Mouse (Mus musculus) monocyte, adult 2 months (primary cell): Measurements from ENCODE around the gene Rps8.

Experiments
- DNase-seq, 2 experiments: peaks; one replicate each; pipeline ENCODE4 v3.0.0; 2022; ENCODE audit warnings: low spot score in 2 of 2, low read depth in 1 of 2

The Rps8 gene

GRCm38 (mm10) chr4:117148815-117149214 lies 7.2 kb downstream of the Rps8 start:
- DNase-seq, result no peak

- DNase-seq, result no peak
These were observed 7.9 kb downstream of the Rps8 start for GRCm38 (mm10) chr4:117148047-117148713.

- DNase-seq, result peak; percentile 70 to 84
These were observed 9.9 kb downstream of the Rps8 start for GRCm38 (mm10) chr4:117146176-117146575.

GRCm38 (mm10) chr4:117145248-117145647 lies 10.8 kb downstream of the Rps8 start:
- no peak for DNase-seq

- no peak for DNase-seq
These were observed 13.0 kb downstream of the Rps8 start for GRCm38 (mm10) chr4:117143023-117143422.

- no peak for DNase-seq
These were observed 15.4 kb downstream of the Rps8 start for GRCm38 (mm10) chr4:117140613-117141012.

- DNase-seq, result peak in 1 of 2 experiments; percentile 29
These were observed 16.8 kb downstream of the Rps8 start for GRCm38 (mm10) chr4:117139217-117139612.

GRCm38 (mm10) chr4:117138295-117139216 lies 17.5 kb downstream of the Rps8 start:
- DNase-seq, result no peak

- peak in 1 of 2 experiments; percentile 30 for DNase-seq
These were observed 20.0 kb downstream of the Rps8 start for GRCm38 (mm10) chr4:117136034-117136433.

GRCm38 (mm10) chr4:117134601-117134995 lies 21.4 kb downstream of the Rps8 start:
- no peak for DNase-seq

GRCm38 (mm10) chr4:117133817-117134600 lies 22.0 kb downstream of the Rps8 start, which contains the start of gene Plk3:
Plk3 (minus strand) TSS chr4:117133963.
- DNase-seq, result peak; percentile 96 to 97

GRCm38 (mm10) chr4:117133366-117133796 lies 22.7 kb downstream of the Rps8 start:
- DNase-seq, result no peak

- no peak for DNase-seq
These were observed 23.3 kb downstream of the Rps8 start for GRCm38 (mm10) chr4:117132794-117133143.

GRCm38 (mm10) chr4:117131890-117132793 lies 23.9 kb downstream of the Rps8 start:
- no peak for DNase-seq

- DNase-seq, result no peak
These were observed 24.8 kb downstream of the Rps8 start for GRCm38 (mm10) chr4:117131198-117131597.

GRCm38 (mm10) chr4:117130790-117131189 lies 25.3 kb downstream of the Rps8 start:
- DNase-seq, result no peak

GRCm38 (mm10) chr4:117127991-117128686 lies 27.9 kb downstream of the Rps8 start:
- no peak for DNase-seq

- no peak for DNase-seq
These were observed 29.3 kb downstream of the Rps8 start, which contains the start of gene Tctex1d4 for GRCm38 (mm10) chr4:117126675-117127290. Tctex1d4 (plus strand) TSS chr4:117126794.
